Mouse (Mus musculus) neural tube, embryonic 15.5 days (tissue): ENCODE results near the gene Emsy. TPM values are rescaled to one million over a fixed set of nuclear protein-coding genes. Genes with fewer than 3 reads are reported as not detected.

Experiments
- ATAC-seq: fragments of 200-750 bp; cut with Nextera tagmentation; 2 replicates; pipeline ENCODE4 v1.8.0; 2017; ENCODE audit warnings: mild to moderate bottlenecking, moderate TSS enrichment, moderate library complexity; ENCODE audit not compliant: low FRiP score
- H3K27ac ChIP-seq: fragments of 300-500 bp; sonication (generic); replicated peaks from 2 replicates; pipeline ENCODE4 v1.5.1; 2015; ENCODE audit warnings: mild to moderate bottlenecking, inconsistent platforms
- H3K27me3 ChIP-seq: fragments of 300-500 bp; sonication (generic); replicated peaks from 2 replicates; pipeline ENCODE4 v1.6.1; 2015; ENCODE audit warnings: inconsistent platforms
- H3K36me3 ChIP-seq: fragments of 300-500 bp; sonication (generic); 2 replicates; pipeline ENCODE4 v1.6.1; 2015; ENCODE audit warnings: inconsistent platforms
- H3K4me1 ChIP-seq: fragments of 300-500 bp; sonication (generic); 2 replicates; pipeline ENCODE4 v1.6.1; 2015; ENCODE audit warnings: inconsistent platforms
- H3K4me2 ChIP-seq: fragments of 300-500 bp; sonication (generic); 2 replicates; pipeline ENCODE4 v1.6.1; 2015; ENCODE audit warnings: inconsistent platforms, mild to moderate bottlenecking, moderate library complexity
- H3K4me3 ChIP-seq: fragments of 300-500 bp; sonication (generic); replicated peaks from 2 replicates; pipeline ENCODE4 v1.5.1; 2015; ENCODE audit warnings: mild to moderate bottlenecking, inconsistent platforms
- H3K9ac ChIP-seq: fragments of 300-500 bp; sonication (generic); replicated peaks from 2 replicates; pipeline ENCODE4 v1.6.1; 2015; ENCODE audit warnings: mild to moderate bottlenecking, inconsistent platforms
- H3K9me3 ChIP-seq: fragments of 300-500 bp; sonication (generic); replicated peaks from 2 replicates; pipeline ENCODE4 v1.6.1; 2016; ENCODE audit warnings: inconsistent platforms
- WGBS: fragments of 180-500 bp; shearing (Covaris S2); methylation state at CpG from one replicate; pipeline ENCODE4 v1.1.7; 2015; ENCODE audit warnings: mixed read lengths; 5-methylcytosine and 5-hydroxymethylcytosine counted together
- polyA plus RNA-seq: library from polyadenylated mRNA; unstranded; fragments of >200 nt; fragmentation: Nextera tagmentation; extraction: Ambion mirVana; gene quantifications from 2 replicates; pipeline ENCODE4 v1.2.1, GENCODE M21; 2015

The Emsy gene
- polyA plus RNA-seq, 1 experiment from 2014 or later = 25.1 TPM

DNA sequence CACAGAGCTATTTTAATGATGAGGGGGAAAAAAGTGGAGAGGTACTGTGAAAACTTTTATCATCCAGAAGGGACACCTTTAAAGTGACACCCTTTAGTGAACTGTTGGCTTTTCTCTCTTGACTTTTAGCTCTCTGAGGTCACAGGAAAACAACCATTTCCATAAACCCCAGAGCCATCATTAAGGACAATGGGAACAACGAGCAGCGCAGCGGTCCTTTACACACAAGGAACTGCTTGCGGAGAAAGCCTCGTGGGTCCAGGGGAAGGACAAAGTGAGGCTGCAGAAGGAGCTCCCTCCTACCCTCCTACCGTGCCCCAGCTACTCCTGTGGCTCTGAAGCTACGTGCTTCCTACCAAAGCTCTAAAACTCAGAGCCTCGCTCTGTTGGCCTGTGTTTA lies 59.2 kb downstream of the Emsy start:
- no peak overlapping the region for H3K27ac ChIP-seq
- H3K9me3 ChIP-seq = no peaks in the 10 kb centered on the region
- no peak overlapping the region for H3K4me2 ChIP-seq
- ATAC-seq = no peak
- no peaks in the 10 kb centered on the region for H3K4me1 ChIP-seq
- H3K4me3 ChIP-seq = no peak overlapping the region
- no peaks in the 10 kb centered on the region for H3K27me3 ChIP-seq
- WGBS = 42% methylated on average over 8 of the region's 8 CpGs
- no peak overlapping the region for H3K9ac ChIP-seq
- peaks cover 44% of the 10 kb centered on the region for H3K36me3 ChIP-seq

DNA sequence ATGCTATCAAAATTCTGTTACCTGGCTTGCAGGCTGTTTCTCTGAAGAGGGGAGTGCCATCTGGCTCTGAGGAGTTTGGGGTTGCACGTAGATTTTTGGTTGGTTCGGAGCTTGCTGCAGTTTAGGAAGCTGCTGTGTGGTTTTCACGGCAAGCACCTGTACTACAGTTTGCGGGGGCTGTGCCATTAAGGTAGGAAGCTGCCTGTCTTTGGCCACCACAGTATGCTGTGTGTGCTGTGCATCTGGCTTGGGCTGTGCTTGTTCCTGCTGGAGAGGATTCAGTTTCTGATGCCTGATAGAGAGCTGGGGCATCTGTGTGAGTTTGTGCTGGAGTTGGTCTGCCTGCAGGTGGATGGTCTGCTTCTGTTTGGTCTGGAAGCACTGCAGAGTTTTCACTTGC lies 61.9 kb downstream of the Emsy start:
- H3K9ac ChIP-seq = no peak overlapping the region
- ATAC-seq = no peak
- 97% methylated on average over 4 of the region's 4 CpGs for WGBS
- peaks cover 45% of the 10 kb centered on the region for H3K36me3 ChIP-seq
- no peak overlapping the region for H3K27ac ChIP-seq
- H3K27me3 ChIP-seq = no peaks in the 10 kb centered on the region
- no peak overlapping the region for H3K4me2 ChIP-seq
- no peaks in the 10 kb centered on the region for H3K9me3 ChIP-seq
- no peak overlapping the region for H3K4me3 ChIP-seq
- no peaks in the 10 kb centered on the region for H3K4me1 ChIP-seq

DNA sequence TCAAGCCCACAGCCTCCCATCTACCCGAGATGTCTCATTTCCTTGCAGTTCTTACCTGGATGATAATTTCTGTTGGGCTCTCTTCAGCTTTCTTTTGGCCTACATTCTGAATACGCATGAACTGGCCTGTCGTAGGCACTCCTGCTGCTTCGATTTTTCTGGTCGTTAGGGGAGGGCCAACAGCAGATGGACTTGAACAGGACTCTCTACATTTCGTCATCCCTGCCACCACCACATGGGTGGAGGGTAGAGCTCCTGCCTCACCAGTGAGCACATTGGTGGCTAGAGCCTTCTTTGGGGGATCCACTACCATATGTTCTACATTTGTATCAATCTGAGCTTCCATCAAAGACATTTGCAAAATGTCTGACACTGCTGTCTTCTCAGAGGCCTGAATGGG lies 63.3 kb downstream of the Emsy start:
- Histone ChIP-seq H3K9ac (no peak overlapping the region), H3K36me3 (peaks cover 39% of the 10 kb centered on the region)
- WGBS = 83% methylated on average over 6 of the region's 6 CpGs

DNA sequence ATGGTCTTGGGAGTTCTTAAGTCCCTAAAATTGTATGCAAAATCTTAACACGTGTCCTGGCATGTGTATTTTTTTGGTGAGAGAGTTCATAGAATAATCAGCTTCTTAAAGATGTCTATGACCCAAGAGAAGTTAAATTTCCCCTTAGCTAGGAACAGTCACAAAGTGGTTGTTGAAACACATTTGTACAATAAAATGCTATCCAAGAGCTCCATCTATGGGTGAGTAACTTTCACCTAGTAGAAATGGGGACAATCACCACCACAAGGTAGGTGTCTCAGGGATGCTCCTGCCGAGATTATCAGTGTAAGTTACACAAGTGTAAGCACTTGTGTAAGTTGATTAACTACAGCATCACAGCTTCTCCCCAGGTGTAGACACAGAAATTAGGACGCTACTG lies 67.6 kb downstream of the Emsy start:
- no peak overlapping the region for H3K4me3 ChIP-seq
- H3K36me3 ChIP-seq = peaks cover 17% of the 10 kb centered on the region; the same call in 1 of the 2 replicates
- H3K9me3 ChIP-seq = no peaks in the 10 kb centered on the region
- no peak for ATAC-seq
- H3K4me2 ChIP-seq = no peak overlapping the region
- no peaks in the 10 kb centered on the region for H3K27me3 ChIP-seq
- H3K27ac ChIP-seq = no peak overlapping the region
- no peaks in the 10 kb centered on the region for H3K4me1 ChIP-seq
- WGBS = 78% methylated on average over 3 of the region's 3 CpGs
- H3K9ac ChIP-seq = no peak overlapping the region

More for the DNA sequence above, 63.3 kb downstream of the Emsy start:
- ATAC-seq = no peak
- Histone ChIP-seq H3K4me2 (no peak overlapping the region), H3K4me3 (no peak overlapping the region), H3K27ac (no peak overlapping the region), H3K27me3 (no peaks in the 10 kb centered on the region), H3K4me1 (no peaks in the 10 kb centered on the region), H3K9me3 (no peaks in the 10 kb centered on the region)

DNA sequence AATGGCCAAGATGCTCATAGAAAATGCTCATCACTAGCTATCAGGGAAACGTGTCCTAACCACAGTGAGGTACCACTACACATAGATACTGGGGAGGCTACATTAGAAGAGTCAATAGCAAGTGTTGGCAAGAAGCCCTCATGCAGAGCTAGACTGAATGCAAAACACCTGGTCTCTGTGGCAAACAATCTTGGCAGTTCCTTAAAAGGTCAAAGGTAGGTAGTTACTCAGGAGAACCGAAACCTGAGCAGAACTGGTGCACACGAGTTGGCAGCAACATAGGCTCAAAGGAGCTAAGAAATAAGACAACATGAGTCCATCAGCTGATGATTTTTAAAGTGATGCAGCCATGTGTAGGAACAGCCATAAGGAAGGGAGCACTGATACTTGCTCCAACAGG lies 70.3 kb downstream of the Emsy start:
- no peaks in the 10 kb centered on the region for H3K27me3 ChIP-seq
- WGBS = 80% methylated on average over 3 of the region's 3 CpGs
- ATAC-seq = no peak
- H3K4me3 ChIP-seq = no peak overlapping the region
- H3K36me3 ChIP-seq = peaks cover 9% of the 10 kb centered on the region; the same call in 1 of the 2 replicates
- no peak overlapping the region for H3K9ac ChIP-seq
- no peaks in the 10 kb centered on the region for H3K4me1 ChIP-seq
- H3K9me3 ChIP-seq = no peaks in the 10 kb centered on the region
- H3K27ac ChIP-seq = no peak overlapping the region
- no peak overlapping the region for H3K4me2 ChIP-seq

DNA sequence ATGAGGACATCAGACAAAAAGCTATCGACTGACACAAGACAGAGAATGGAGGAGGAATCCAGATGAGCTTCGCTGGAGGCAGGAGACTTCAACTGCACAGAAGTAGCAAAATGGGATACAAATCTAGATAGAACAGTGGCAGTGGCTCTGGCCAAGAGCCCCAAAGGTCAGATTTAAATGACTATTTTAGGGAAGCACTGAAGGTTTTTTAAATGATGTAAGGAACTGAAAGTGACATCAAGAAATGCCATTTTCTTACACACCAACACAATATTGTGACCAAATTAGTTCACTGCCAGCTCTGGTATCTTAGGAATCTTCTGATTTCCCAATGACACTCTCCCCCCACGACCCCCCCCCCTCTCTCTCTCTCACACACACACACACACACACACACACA lies 72.0 kb downstream of the Emsy start:
- ATAC-seq = no peak
- 91% methylated on average over 2 of the region's 3 CpGs for WGBS
- no peaks in the 10 kb centered on the region for H3K9me3 ChIP-seq
- no peak overlapping the region for H3K4me2 ChIP-seq
- no peaks in the 10 kb centered on the region for H3K4me1 ChIP-seq
- H3K9ac ChIP-seq = no peak overlapping the region
- H3K4me3 ChIP-seq = no peak overlapping the region
- H3K27me3 ChIP-seq = no peaks in the 10 kb centered on the region
- 0 out of 2 replicates have a peak, but pooled peaks cover under 1% of the 10 kb centered on the region for H3K36me3 ChIP-seq
- no peak overlapping the region for H3K27ac ChIP-seq

DNA sequence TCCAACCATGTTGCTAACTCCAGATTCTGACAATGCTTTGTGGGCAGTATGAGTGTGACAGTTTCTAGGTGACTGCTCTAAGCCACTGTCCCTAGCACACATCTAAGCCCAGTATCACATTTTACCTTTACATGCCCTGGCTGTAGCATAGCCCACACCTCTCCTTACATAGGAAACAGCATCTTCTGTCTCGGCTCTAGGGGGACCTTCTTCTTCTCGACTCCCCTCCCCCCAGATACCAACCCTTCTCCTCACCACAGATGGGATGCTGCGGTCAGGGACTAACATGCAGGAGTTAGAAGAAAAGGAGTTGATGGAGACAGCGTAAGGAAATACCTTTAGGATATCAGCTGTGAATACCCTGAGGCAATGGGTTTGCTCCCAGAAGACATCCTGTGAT lies 75.3 kb downstream of the Emsy start:
- H3K36me3 ChIP-seq = no peaks in the 10 kb centered on the region
- H3K9ac ChIP-seq = no peak overlapping the region
- no peaks in the 10 kb centered on the region for H3K27me3 ChIP-seq
- no peak overlapping the region for H3K4me3 ChIP-seq
- no peak overlapping the region for H3K27ac ChIP-seq
- 84% methylated on average over 4 of the region's 4 CpGs for WGBS
- H3K4me1 ChIP-seq = no peaks in the 10 kb centered on the region
- no peaks in the 10 kb centered on the region for H3K9me3 ChIP-seq
- no peak overlapping the region for H3K4me2 ChIP-seq
- ATAC-seq = no peak

DNA sequence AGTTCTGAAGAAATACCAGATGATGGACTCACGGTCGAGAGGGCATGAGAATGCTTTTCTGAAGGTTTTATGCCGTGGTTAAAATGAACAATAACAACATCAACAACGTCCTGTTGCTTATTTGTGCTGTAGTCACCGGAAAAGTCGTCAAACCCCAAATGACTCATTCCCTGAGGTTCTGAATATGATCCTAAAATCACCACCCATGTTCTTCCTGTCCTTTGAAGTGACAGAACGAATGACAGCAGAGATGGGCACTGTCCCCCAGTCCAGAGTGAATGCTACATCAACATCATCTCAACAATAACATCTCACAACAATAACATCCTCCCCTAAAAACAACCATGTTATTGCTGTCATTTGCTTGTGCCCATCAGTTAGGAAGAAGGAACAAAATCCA lies 76.1 kb downstream of the Emsy start:
- ATAC-seq = no peak
- 74% methylated on average over 7 of the region's 7 CpGs for WGBS
- no peaks in the 10 kb centered on the region for H3K27me3 ChIP-seq
- no peak overlapping the region for H3K4me2 ChIP-seq
- no peak overlapping the region for H3K4me3 ChIP-seq
- no peaks in the 10 kb centered on the region for H3K9me3 ChIP-seq
- no peaks in the 10 kb centered on the region for H3K36me3 ChIP-seq
- no peaks in the 10 kb centered on the region for H3K4me1 ChIP-seq
- H3K27ac ChIP-seq = no peak overlapping the region
- H3K9ac ChIP-seq = no peak overlapping the region

DNA sequence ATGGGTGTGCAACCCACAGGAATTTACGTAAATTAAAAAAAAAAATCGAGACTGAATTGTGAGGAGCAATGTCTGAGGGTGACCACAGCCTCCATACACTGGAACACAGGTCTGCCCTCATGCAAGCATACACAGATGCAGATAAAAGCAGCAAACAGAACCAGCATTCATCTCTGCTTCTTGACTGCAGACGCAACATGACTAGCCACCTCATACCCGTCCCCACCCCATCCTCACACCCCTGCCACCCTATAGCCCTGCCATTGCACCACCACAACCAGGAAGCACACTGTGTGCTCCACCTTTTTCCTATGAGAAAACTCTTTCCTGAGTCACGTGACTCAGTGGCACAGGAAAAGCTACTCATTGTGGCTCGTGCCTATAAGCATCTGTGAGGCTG lies 76.9 kb downstream of the Emsy start:
- Histone ChIP-seq H3K36me3 (no peaks in the 10 kb centered on the region), H3K4me2 (no peak overlapping the region), H3K27me3 (no peaks in the 10 kb centered on the region), H3K9me3 (no peaks in the 10 kb centered on the region), H3K27ac (no peak overlapping the region), H3K4me1 (no peaks in the 10 kb centered on the region), H3K4me3 (no peak overlapping the region), H3K9ac (no peak overlapping the region)
- 88% methylated on average over 6 of the region's 6 CpGs for WGBS
- no peak for ATAC-seq

DNA sequence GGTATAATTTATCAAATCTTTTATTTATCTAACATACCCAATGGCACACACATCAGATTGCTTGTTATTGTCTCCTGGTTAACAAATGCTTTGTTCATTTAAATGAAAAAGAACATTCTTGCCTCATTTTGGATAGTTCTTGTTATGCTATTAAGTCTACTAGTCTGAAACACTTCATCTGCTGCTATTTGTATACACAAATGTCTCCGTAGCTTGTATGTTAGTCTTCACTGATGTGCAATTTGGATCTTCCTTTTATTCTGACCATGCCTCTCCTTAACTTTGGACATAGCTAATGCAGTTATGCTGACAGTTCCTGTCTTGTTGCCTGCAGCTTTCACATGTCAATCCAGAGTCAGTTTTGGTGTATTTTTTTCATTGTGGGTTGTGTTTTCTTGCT lies 79.1 kb downstream of the Emsy start:
- Histone ChIP-seq H3K9ac (no peak overlapping the region), H3K4me3 (no peak overlapping the region), H3K9me3 (no peaks in the 10 kb centered on the region), H3K36me3 (no peaks in the 10 kb centered on the region), H3K4me2 (no peak overlapping the region), H3K27me3 (no peaks in the 10 kb centered on the region), H3K27ac (no peak overlapping the region), H3K4me1 (peaks cover 9% of the 10 kb centered on the region; the same call in 1 of the 2 replicates)
- 91% methylated on average over 1 of the region's 1 CpGs for WGBS
- ATAC-seq = no peak

DNA sequence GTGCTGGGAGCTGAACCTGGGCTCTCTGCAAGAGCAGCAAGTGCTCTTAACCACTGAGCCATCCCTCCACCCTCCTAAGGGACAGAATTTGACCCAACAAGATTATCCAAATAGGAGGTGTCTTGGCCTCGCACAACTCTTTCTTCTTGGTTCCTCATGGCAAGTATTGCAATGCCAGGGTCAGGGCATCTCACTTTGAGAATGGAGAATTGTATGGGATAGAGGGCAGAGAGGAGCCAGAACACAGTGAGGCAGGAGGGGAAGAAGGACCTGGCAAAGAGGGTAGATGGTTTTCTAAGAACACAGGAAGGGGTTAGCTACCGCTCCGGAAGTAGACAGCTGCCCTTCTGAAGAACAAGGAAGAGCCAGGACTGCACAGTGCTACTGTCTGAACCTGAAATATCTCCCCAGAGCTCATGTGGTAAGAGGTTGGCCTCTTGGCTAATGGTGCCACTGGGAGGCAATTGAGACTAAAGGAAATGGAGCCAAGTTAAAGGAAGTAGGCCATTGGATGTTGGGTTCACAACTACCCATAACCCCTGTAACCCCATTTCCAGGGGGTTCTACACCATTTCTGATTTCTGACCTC lies 80.8 kb downstream of the Emsy start:
- no peak for ATAC-seq
- Histone ChIP-seq H3K9ac (no peak overlapping the region), H3K36me3 (no peaks in the 10 kb centered on the region), H3K27ac (no peak overlapping the region), H3K4me3 (no peak overlapping the region), H3K4me2 (no peak overlapping the region), H3K4me1 (peaks cover 9% of the 10 kb centered on the region; the same call in 1 of the 2 replicates), H3K9me3 (no peaks in the 10 kb centered on the region), H3K27me3 (no peaks in the 10 kb centered on the region)
- 94% methylated on average over 3 of the region's 3 CpGs for WGBS

DNA sequence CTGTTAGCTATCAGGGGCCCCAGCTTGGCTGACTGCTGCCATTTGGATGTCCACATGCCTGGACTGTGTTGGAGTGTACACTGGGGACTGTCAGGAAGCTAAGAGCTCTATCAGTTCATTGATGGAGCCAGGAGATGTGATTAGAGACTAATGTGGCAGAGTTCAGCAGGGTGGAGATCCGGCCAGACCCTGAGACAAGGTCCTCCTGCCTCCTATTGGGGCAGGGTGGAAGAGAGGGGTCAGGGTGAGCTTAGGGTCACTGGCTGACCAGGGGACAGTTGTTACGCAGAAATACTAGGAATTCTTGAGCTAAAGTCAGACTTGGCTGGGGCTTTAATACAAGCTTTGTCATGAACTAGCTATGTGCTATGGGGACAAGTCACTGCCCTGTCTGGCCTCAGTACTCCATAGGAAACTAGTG lies 81.8 kb downstream of the Emsy start:
- Histone ChIP-seq H3K9me3 (no peaks in the 10 kb centered on the region), H3K27ac (no peak overlapping the region), H3K27me3 (no peaks in the 10 kb centered on the region), H3K4me3 (no peak overlapping the region), H3K9ac (no peak overlapping the region), H3K4me1 (peaks cover 9% of the 10 kb centered on the region; the same call in 1 of the 2 replicates), H3K4me2 (no peak overlapping the region), H3K36me3 (no peaks in the 10 kb centered on the region)
- no peak for ATAC-seq
- WGBS = 92% methylated on average over 2 of the region's 2 CpGs
